Mouse (Mus musculus) T-helper 1 cell (primary cell): ENCODE measurements around the gene 4930595D18Rik.

Source experiments
- in situ Hi-C: fragments of 300-600 bp; cut with MboI, MseI; formaldehyde crosslinking; loops from one replicate; pipeline ENCODE4 v1.15.1; 2025; ENCODE audit warnings: high pct_unique_total_duplicates

Gene 4930595D18Rik

DNA sequence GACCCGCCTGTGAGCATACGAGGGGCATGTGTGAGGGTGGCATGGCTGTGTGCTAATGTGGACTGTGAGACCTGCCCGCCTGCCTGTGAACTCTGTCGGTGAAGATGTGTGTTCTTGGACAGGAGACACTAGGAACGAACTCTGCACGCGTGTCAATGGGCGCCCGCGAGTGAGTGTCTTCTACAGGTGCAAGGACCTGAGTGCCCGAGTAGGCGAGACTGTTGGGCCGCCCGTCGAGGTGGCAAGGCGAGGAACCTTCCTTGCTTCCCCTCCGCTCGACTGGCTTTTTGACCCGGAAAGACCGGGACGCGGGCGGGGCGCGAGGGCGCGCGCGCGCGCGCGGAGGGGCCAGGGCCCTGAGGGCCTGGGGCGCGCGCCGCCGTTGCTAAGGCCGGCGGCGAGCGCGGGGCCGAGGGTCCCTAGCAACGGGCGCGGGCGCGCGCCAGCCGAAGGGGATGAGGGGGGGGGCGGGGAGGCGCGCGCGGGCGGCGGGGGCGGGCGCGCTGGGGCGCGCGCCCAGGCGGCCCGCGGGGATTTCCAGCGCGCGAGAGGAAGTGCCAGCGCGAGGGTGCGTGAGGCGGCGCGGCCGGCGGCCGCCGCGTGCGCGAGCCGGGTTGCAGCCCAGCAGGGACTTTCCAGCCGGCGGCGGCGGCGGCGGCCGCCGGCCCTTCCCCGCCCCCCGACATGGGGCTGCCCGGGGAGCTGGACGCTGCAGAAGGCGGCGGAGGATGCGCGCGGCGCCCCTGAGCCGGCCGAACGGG is 18.3 kb downstream of the 4930595D18Rik start, which contains the start of gene Traf3:
Gene Traf3 (plus strand): TSS at position 540 of the 761 bp plus-strand sequence.
- in situ Hi-C loops, result loop anchor here (10.0 kb wide), 1 partner anchor 449 kb away; no protein-coding TSS in a partner anchor

DNA sequence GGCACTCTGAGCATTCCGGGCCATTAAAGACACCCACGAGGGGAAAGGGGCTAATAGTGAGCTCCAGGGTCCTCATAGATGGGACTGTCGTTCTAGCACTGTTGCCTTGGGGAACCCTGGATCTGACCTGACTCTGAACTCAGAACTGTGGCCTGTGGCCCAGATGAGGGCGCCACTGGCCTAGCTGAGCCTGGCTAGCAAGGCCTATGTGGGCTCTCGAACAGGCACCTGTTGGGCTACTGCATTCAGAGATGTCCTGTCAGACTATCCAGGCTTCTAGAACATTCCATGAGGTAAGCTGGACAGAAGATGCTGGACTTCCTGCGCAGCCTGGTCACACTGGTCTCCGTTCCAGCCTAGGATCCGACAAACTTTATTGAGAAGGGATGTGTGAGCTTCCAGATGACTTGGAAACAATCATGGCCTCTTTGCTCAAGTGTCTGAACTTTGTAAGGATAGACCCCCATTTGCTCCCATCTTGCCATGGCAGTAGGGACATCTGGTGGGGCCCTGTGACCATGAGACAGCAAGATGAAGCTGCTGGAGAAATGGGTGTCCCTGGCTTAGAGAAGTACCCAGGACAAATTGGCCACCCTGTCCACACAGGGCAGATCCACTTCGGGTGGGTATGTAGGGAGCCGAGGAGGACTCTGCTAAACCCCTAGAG is 19.0 kb downstream of the 4930595D18Rik start:
- in situ Hi-C loops, result loop anchor here (10.0 kb wide), 1 partner anchor 450 kb away; no protein-coding TSS in a partner anchor

DNA sequence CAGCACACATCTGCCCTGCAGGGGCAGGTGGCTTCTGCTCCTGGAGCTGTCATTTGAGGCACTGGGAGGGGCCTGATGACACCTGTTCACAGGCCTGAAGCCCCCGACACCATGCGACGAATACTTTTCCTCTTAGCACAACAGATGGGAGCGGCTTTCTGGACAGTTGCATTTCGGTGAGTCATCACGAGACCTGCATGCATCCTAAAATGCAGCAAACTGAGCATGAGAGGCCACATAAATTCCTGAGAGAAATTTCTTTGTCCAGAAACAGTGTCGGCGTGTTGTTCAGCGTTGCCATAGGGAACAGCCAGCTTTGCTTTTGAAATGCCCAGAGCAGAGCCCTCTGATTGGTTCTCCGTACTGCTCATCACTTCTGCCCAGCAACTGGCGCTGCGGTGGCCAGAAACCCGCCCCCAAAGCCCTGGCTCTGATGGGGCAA is 20.0 kb downstream of the 4930595D18Rik start:
- in situ Hi-C loops, result loop anchor here (10.0 kb wide), 1 partner anchor 450 kb away; no protein-coding TSS in a partner anchor

DNA sequence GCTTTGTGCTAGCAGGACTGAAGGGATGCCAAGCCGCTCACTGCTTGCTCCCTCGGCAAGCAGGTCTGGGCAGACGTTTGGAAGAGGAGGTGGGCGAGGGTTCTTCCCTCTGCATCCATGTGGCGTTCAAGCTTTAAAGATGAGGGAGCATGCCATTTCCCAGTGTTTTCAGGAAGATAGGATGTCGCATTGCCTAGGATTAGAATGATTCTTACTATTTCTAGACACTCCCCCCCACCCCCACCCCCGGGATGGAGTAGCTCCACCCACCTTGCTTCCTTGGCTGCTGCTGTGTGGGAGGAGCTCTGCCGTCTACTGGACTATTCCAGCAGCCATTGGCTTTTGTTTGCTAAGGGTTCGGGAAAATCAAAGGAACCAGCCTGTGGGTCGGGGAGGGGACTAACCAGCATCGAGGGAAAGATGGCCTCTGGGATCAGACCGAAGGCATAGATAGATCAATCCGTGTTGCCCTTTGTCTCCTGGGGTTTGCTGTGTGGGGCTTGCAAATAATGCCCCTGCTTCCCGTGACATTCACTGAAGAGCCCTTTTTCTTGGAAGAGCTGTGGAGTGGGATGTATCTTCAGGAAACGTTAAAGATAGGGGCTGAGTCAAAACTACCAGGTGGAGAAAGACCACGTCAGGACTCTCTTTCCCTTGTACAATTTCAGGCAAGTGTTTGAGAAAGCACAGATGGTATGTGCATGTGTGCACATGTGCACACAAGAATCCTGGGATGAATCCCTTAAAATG is 21.8 kb downstream of the 4930595D18Rik start:
- in situ Hi-C loops, result loop anchor here (10.0 kb wide), 1 partner anchor 452 kb away; no protein-coding TSS in a partner anchor

DNA sequence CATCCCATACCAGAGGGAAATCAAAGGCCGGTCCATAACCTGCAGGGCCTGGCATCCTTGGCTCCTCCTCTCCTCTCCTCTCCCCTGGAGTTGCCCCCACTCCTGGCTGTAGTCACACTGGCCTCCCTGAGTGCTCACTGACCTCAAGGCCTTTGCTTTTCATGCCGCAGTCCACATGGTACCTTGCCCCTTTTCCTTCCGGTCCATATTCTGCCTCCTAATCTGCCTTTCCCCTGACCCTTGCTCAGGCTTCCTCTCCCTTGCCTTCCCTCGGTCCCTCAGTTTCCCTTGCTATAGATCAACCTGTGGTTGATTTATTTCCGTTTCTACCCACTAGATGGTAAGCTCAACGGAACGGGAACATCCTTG is 22.4 kb downstream of the 4930595D18Rik start:
- in situ Hi-C loops, result loop anchor here (10.0 kb wide), 1 partner anchor 453 kb away; no protein-coding TSS in a partner anchor

DNA sequence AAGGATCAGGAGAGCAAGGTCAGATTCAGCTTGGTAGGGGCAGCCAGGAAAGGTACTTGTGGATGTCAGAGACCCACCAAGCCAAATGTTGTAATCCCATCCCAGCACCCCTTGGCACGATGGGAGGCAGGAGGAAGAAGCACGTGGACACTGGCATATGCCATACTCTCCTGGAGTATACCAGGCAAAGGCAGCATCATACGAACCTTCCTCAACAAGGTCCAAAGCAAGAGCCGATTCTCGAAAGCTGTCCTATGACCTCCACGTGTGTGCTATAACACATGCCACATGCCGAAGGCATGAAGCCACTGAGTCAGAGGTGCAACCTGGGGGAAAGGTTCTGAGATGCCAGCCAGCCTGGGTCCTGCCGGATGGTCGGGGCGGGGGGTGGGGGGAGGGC is 23.4 kb downstream of the 4930595D18Rik start:
- in situ Hi-C loops, result loop anchor here (10.0 kb wide), 1 partner anchor 454 kb away; no protein-coding TSS in a partner anchor

DNA sequence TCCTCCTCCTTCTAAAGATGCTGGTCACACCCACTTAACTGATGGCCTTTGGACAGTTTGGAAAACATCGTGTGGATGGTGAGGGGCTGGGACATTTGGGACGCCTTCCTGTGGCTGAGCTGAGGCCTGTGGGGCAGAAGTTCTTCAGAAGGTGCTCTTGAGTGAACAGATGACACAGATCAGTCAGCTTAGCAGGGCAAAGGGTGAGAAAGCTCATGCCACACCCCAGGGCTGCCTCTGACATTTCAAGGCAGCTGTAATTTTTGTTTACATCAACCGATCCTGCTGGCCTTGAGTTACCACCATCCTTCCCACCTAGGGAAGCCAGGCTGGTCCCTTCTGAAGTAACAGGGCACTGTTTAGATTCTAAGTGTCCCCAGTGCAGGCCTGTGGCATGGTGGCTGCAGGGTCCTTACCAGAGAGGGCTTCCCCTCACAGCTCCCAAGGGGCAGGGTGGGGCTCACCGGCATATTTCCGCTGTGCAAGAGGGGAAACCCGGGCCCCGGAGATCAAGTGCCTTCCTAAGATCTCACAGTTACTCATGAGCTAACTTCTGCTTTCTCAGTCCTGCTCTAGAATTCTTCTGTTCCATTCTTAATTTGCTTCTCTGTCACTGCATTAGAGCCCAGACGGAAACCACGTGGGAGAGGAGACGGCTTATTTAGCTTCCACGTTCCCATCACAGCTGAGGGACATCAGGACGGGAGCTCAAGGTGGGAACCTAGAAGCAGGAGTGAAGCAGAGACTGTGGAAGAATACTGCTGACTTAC is 24.4 kb downstream of the 4930595D18Rik start:
- in situ Hi-C loops, result loop anchor here (10.0 kb wide), 1 partner anchor 455 kb away; no protein-coding TSS in a partner anchor

DNA sequence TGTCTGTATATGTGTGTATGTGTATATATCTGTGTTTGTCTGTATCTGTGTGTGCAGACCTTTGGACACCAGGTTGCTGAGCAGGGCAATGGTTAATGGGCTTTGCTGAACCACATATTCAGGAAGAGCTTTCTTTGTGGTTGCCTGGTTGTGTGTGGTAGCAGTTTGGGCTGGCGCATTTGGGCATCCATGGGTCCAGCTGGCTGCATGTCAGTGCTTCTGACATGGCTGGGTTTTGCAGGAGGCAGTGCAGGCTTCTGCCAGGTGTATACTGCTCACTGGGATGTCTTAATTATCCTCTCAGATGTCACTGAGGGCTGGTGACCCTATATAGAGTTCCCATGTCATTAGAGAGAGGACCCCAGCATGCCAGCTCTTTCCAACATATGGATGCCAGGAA is 28.5 kb downstream of the 4930595D18Rik start:
- in situ Hi-C loops, result no loop called here

DNA sequence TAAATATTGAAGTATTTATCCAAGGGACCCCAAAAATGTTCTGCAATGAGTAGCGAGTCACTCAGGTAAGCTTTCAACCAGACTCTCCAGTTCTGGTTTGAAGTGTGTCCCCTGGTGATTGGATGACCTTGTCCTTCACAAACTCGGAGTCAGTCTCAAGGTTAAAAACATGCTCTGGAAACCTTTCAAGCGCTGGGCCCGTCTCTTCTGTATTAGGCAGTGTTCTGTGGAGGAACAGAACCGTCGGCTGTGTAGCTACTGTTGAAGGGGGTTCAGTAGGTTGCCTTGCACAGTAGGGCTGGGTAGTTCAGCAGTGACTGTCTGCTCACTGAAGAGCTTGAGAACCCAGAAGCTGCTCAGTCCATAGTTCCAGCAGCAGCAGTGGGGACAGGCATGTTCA is 29.6 kb downstream of the 4930595D18Rik start:
- in situ Hi-C loops, result no loop called here

DNA sequence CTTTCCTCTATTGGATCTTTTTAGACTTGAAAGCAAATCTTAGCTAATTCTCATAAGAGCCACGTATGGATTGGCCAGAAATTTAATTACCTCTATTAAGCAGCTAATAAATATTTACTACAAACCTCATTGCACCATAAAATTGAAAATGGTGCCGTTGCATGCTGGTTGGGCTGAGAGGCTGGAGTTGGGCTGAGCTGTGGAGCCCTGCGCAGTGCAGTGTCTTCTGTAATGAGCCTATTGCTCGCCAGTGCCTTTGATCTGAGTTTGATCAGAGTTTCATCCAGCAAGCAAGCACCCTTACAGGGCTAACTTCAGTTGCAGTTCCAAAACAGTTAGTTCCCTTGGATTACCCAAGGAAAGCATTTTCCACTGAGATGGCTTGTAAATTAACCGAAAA is 30.3 kb downstream of the 4930595D18Rik start:
- in situ Hi-C loops, result no loop called here

DNA sequence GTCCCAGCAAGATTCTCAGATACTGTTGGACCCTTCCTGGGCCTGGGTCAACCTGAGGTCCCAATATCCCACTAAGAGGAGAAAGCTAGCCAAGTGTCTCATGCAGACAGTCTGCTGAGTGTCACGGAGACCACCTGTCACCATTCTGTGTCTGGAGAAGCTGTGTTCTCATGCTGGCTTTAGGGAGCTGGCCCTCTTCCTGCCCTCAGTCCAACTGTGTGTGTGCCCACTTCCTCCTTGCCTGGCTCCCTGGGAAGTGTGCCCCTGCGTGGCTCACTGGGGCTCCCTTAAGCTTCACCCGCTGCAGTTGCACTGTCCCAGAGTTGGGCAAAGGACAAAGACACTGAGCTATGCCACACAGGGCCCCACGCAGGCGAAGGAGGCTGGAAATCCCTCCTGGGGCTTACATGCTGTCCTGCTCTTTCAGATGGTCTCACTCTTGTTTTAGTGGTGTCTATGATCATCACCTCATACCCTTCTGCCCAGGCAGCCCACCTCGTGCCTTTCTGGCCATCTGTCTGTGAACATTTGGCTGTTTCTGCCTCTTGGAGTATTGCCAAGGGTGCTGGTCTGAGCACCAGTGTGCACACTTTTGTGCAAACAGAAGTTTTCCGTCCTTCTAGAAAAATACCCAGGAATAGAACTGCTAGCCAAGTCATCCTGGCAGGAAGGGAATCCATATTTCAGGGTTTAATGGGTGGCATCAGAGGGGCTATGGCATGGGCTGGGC is 31.1 kb downstream of the 4930595D18Rik start:
- in situ Hi-C loops, result no loop called here

DNA sequence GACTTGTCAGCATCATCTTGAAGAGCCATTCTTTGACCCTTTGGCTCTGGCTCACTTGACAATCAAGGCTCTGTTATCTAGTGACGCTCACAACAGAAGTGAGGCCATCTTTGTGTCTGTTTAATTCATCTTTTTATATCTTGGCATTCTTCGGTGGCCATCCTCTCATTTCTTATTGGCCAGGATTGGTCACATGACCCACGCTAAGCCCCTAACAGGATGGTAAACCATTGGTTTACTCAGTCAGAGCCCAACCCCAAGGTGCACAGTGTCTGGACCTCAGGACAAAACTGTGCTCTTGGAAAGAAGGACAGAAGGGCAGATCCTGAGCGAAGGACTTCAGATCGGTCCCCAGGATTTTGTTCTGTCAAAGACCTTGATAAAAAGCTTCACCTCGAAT is 31.7 kb downstream of the 4930595D18Rik start:
- in situ Hi-C loops, result no loop called here

DNA sequence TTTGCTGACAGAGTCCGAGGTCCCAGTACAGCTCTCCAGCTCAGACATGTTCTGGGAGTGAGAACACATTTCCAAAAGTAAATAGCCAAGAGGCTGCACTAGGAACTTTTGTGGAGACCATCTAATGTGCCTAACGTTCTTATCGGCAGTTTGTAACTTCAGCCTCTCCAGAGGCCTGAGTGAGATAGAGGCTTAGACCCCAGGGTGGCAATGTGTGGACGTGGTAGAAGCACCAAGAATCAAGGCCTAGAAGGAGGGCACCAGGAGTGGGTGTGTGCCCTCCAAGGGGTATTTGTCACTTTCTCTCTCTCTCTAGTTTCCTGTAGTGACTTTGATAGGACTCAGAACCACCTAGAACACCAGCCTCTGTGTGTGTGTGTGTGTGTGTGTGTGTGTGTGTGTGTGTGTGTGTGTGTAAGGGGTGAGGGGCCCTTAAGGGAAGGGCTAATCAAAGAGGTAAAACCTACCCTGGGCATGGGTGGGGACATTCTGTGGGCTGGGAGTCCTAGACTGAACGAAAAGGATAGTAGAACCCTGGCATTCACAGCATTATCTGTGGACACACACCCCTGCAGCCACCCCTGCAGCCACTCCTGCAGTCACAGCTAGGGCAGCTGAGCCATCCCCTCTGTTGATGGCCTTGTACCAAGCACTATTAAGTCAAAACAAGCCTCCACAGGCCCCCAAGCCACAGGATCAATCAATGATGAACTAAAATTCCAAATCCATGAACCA is 32.7 kb downstream of the 4930595D18Rik start:
- in situ Hi-C loops, result no loop called here

DNA sequence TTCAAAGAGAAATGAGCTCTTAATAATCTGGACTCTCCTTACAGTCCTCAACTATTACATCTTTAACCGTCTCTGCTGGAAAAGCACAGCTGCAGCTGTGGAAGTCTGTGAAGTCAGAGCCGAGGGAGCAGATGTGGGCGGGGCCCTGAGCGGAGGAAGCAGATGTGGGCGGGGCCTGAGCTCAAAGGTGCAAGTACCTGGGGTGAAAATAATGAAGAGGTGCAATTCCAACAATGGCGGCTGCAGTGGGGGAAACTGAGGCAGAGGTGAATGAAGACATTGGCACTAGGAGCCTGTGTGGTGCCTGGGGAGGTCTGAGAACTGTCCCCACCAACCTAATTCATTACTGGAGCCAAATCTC is 34.1 kb downstream of the 4930595D18Rik start:
- in situ Hi-C loops, result no loop called here

DNA sequence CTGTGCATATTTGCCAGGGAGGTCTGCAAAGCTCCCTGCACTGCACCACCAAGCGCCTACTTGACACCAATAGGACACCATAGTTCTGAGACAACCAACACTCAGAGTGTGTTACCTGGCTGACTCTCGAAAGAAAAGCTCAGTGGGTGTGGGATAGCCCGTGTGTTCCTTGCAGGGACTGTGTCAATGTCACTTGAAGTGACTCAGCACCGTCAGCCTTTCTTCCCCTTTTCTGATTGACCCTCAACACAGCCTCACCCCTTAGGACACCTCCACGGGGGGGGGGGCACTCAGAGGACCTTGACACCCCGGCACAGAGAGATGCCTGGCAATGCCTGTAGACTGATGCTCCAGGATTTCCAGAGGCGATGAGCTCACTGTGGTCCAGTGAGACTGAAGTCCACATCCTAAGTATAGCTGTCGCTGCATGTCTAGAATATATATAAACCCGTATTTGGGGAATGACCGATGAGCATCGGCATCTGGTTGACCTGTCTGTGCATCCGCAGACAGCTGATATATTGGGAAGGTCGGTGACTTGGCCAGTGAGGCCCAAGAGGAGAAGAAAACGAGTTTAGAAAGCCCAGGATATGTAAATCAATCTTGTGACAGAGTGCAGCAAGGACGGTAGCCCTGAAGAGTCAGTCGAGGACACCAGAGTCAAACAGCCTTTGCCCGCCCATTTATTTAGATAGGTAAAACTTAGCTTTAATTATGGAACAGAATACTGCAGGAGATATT is 34.6 kb downstream of the 4930595D18Rik start:
- in situ Hi-C loops, result no loop called here

DNA sequence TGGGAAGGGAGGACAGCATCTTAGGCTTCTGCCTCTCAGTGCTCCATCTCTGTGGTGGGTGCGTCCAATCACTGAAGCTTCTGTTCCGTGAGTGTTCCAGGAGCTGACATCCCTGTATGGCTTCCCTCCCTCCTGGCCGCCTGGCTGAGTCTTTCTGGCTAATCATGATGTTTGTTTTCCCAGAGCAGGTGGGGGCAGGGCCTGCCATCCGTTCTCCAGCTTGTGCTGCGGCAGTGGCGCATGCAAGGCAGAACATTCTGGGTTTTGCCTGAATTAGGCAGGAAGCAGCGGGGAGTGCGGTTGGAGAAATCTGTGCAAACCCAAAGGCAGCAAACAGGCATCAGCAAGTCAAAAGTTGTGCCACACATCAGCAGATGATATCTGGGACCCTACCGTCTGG is 39.0 kb downstream of the 4930595D18Rik start:
- in situ Hi-C loops, result no loop called here

DNA sequence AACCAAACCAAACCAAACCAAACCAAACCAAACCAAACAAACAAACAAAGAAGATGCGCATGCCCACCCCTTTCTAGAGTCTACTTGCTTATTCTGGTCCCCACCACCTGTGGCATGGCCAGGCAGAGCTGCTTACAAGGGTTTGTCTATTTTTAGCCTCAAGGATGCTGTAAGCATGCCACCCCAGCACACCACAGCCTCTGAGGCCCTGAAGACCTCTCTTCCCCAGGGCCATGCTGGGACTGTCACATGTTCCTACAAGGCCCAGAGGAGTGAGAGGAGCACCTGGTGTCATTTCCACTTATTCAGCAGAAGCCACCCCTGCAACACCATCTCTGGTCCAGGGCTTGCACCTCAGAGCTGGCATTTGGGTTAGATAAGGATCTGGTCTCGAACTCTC is 39.7 kb downstream of the 4930595D18Rik start:
- in situ Hi-C loops, result no loop called here

DNA sequence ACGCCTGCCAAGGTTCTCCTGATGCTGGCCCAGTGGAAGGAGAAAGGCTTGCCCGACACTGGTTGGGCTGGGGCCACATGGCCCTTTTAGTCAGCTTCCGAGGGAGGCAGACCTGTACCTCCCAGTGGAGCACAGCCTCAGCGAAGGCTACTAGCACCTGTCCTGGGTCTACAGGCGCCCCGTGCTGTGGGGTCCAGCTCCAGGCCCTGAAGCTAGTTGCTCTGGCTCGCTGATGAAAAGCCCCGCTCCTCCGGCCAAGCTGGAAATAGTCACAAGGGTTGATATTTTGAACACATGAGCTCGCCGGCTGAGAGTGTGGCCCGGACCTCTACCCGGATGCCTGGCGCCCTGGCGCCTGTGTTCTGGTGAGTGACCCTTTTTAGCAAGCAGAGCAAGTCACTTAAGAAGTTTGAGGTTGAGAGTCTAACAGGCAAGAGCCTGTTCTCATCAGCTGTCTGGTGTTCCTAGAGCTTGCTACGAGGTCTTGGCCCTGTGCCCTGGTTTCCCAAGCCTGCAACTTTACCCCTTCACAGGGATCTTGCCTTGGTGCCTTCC is 40.7 kb downstream of the 4930595D18Rik start:
- in situ Hi-C loops, result no loop called here

DNA sequence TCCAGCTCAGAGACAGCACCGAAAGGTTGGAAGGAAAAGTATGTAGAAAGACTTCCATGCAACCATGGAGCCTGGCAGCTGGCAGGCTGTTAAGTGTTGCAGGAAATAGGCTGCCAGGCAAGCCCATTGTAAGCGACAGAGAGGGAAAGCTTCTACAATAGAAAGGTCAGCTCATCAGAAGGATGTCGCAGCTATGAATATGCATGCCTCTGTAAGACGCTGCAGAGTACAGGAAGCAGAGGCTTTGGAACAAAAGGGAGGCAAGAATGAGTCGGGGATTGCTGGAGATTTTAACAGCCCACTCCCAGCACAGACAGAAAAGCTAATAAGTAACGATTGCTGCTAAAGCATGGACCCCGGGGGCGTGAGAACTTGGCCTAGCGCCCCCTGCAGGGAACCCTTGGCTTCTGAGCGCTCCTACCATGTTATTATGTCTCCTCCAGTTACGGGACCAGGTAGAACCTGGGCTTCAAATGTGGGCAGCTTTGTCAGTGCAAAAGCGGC is 41.2 kb downstream of the 4930595D18Rik start:
- in situ Hi-C loops, result no loop called here
